Mouse (Mus musculus) myocyte (in vitro differentiated cells): ENCODE results near the gene Olfr670.

ENCODE experiments used
- MAX ChIP-seq: IDR thresholded peaks from one replicate; pipeline ENCODE4 v1.6.1; 2011; ENCODE audit warnings: low read depth, mild to moderate bottlenecking, control low read depth
- MYOG ChIP-seq, 3 experiments: IDR thresholded peaks; one replicate each; pipeline ENCODE4 v1.6.1; 2011; ENCODE audit warnings: control low read depth in 2 of 3, low read depth in 2 of 3, mild to moderate bottlenecking in 2 of 3; ENCODE audit not compliant: insufficient read length in 2 of 3, control insufficient read depth in 1 of 3, insufficient read depth in 1 of 3
- POLR2A ChIP-seq: IDR thresholded peaks from one replicate; pipeline ENCODE4 v1.6.1; 2011; ENCODE audit warnings: low read depth, mild to moderate bottlenecking, control low read depth, moderate library complexity; ENCODE audit not compliant: insufficient read length
- POLR2AphosphoS2 ChIP-seq: IDR thresholded peaks from one replicate; pipeline ENCODE4 v1.6.1; 2011; ENCODE audit warnings: low read depth, control low read depth; ENCODE audit not compliant: insufficient read length
- TCF12 ChIP-seq: IDR thresholded peaks from one replicate; pipeline ENCODE4 v1.6.1; 2011; ENCODE audit warnings: mild to moderate bottlenecking, control low read depth; ENCODE audit not compliant: poor library complexity, insufficient read depth, severe bottlenecking
- TCF3 ChIP-seq: IDR thresholded peaks from one replicate; pipeline ENCODE4 v1.6.1; 2011; ENCODE audit warnings: low read depth, control low read depth; ENCODE audit not compliant: insufficient read length
- USF1 ChIP-seq: IDR thresholded peaks from one replicate; pipeline ENCODE4 v1.6.1; 2011; ENCODE audit warnings: low read depth, mild to moderate bottlenecking, control low read depth, moderate library complexity

DNA sequence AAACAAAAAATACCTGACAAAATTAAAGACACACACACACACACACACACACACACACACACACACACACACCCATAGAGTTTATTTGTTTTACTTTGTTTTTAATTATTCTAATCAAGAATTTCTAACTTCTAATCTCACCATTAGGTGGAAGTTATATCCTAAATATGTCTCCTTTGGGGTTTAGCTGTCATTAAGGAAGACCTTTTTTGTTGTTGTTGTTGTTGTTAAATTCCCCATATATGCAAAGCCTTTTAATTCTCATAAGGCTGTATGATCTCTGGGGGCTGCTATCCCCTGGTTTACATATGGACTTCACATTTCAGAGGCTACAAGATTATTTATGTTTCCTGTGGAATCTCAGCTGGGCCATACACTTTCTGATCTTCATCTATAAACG is 28.5 kb downstream of the Olfr670 start, which contains the start of gene Olfr669:
- no peak for TF ChIP-seq MYOG (IDR thresholded peaks at IDR 0.05; ENCODE audit: control insufficient read depth in 1 of 3, insufficient read depth in 1 of 3, insufficient read length in 2 of 3, low read depth in 2 of 3)
- no peak for TF ChIP-seq MAX
- TF ChIP-seq POLR2A = no peak
- TF ChIP-seq TCF3 = no peak
- TF ChIP-seq TCF12 = no peak
- no peak for TF ChIP-seq POLR2AphosphoS2
- no peak for TF ChIP-seq USF1
